17 mouse cellular contexts compared by ENCODE assay signal in the genomic region with DNA sequence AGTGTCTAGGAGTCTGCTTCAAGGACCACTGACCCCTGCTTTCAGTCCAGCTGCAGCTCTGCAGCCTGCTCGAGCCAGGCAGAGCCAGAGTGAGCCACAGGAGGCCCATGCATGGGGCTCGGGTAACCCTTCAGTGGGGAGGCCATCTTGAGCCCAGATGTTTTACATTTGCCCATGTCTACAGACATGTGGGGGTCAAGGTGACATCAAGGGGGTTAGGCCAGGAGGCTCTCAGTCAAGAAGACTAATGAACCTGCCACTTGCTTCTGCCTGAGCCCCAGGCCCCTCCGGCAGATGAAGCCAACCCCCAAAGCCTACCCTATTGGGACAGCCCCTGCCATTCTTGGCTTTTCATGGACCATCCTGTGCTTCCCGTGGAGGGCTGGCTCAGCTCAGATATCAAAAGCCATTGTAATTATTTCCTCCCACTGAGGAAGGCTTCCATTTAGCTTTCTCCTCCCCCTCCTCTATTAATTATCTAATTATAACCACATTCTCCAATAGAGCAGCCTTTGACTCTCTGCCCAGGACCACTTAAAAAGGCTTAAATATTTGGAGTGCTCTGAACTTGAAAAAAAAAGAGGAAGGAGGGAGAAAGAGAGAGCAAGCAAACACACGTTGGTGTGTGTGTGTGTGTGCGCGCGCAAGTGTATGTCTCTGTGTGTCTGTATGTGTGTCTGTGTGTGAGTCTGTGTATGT. TPM values are rescaled to one million over a fixed set of nuclear protein-coding genes. Genes with fewer than 3 reads are reported as not detected.
DNase-seq lines count a peak whose midpoint lies in the region; ATAC-seq and TF ChIP-seq lines count a peak whose summit lies in the region.
"Had no signal": no experiment of that assay in that cellular context is flagged by ENCODE, and none has a peak within 500 bp of the region (broad histone marks: within the 10 kb centered on the region; RNA-seq: fewer than 3 reads in every experiment).

No protein-coding gene starts in this region.

- ATAC-seq in forebrain, embryonic 11.5 days (replicated peaks; ENCODE audit: low FRiP score), result 0 out of 2 replicates have a peak, but pooled peaks have one; percentile 30
- ATAC-seq in forebrain, embryonic 12.5 days (ENCODE audit: low FRiP score), result no peak
- no peak for ATAC-seq in neural tube, embryonic 15.5 days (ENCODE audit: low FRiP score)
- ATAC-seq in limb, embryonic 14.5 days (ENCODE audit: low FRiP score, low read depth), result 0 out of 2 replicates have a peak, but pooled peaks have one; percentile 23
- ATAC-seq: Patski had no signal

- DNase-seq in forebrain, embryonic 11.5 days (ENCODE audit: low spot score), result no peak
- DNase-seq in neural tube, embryonic 10.5 days (ENCODE audit: extremely low spot score, low spot score), result peak; percentile 68
- no peak for DNase-seq in limb, embryonic 14.5 days (ENCODE audit: low spot score)
- DNase-seq in urinary bladder, postnatal 25 days (ENCODE audit: low spot score), result no peak
- DNase-seq in spleen, postnatal 36 days (ENCODE audit: low spot score in 2 of 2), result no peak
- no peak for DNase-seq in cerebellum, adult 8-10 months
- DNase-seq: adrenal gland, postnatal 36 days; cerebellum, adult 9-10 months; heart, postnatal 36 days; liver; right cerebral cortex, postnatal 4 days; thymus, adult 18-20 months had no signal

- H3K36me3 ChIP-seq in forebrain, embryonic 11.5 days (ENCODE audit: control insufficient read depth, insufficient read depth, low read length), result no peaks in the 10 kb centered on the region
- H3K36me3 ChIP-seq in forebrain, embryonic 12.5 days (replicated peaks), result no peaks in the 10 kb centered on the region
- H3K36me3 ChIP-seq in neural tube, embryonic 15.5 days, result no peaks in the 10 kb centered on the region
- H3K36me3 ChIP-seq in limb, embryonic 14.5 days (ENCODE audit: control insufficient read depth, insufficient read depth, low read length), result peaks cover 18% of the 10 kb centered on the region
- H3K36me3 ChIP-seq: midbrain, embryonic 10.5 days had no signal

- no peak overlapping the region for H3K9ac ChIP-seq in forebrain, embryonic 11.5 days (ENCODE audit: low read length)
- no peak overlapping the region for H3K9ac ChIP-seq in forebrain, embryonic 12.5 days
- no peak overlapping the region for H3K9ac ChIP-seq in neural tube, embryonic 15.5 days (replicated peaks)
- H3K9ac ChIP-seq in limb, embryonic 14.5 days (ENCODE audit: low read depth, low read length, severe bottlenecking), result no peak overlapping the region

- H3K4me2 ChIP-seq in forebrain, embryonic 11.5 days (ENCODE audit: low read depth, low read length, severe bottlenecking), result no peak overlapping the region
- H3K4me2 ChIP-seq in forebrain, embryonic 12.5 days, result no peak overlapping the region
- H3K4me2 ChIP-seq in neural tube, embryonic 15.5 days, result no peak overlapping the region
- no peak overlapping the region for H3K4me2 ChIP-seq in limb, embryonic 14.5 days (replicated peaks; ENCODE audit: low read depth, low read length, severe bottlenecking)

- H3K27me3 ChIP-seq in forebrain, embryonic 11.5 days (ENCODE audit: control insufficient read depth, insufficient read depth, low read length), result no peaks in the 10 kb centered on the region
- H3K27me3 ChIP-seq in forebrain, embryonic 12.5 days, result peaks cover 22% of the 10 kb centered on the region; the same call in 1 of the 2 replicates
- no peaks in the 10 kb centered on the region for H3K27me3 ChIP-seq in neural tube, embryonic 15.5 days (replicated peaks)
- H3K27me3 ChIP-seq in limb, embryonic 14.5 days (ENCODE audit: control insufficient read depth, insufficient read depth, low read length), result no peaks in the 10 kb centered on the region
- H3K27me3 ChIP-seq: Patski had no signal

- H3K4me1 ChIP-seq in forebrain, embryonic 11.5 days (replicated peaks; ENCODE audit: control insufficient read depth, insufficient read depth, low read length), result no peaks in the 10 kb centered on the region
- H3K4me1 ChIP-seq in forebrain, embryonic 12.5 days, result 0 out of 2 replicates have a peak, but pooled peaks cover 4% of the 10 kb centered on the region
- H3K4me1 ChIP-seq in neural tube, embryonic 15.5 days, result peaks cover 8% of the 10 kb centered on the region
- peaks cover 12% of the 10 kb centered on the region for H3K4me1 ChIP-seq in limb, embryonic 14.5 days (ENCODE audit: control insufficient read depth, insufficient read depth, low read length)
- H3K4me1 ChIP-seq: midbrain, embryonic 10.5 days had no signal

- no peaks in the 10 kb centered on the region for H3K9me3 ChIP-seq in forebrain, embryonic 11.5 days (ENCODE audit: control insufficient read depth, low read length)
- H3K9me3 ChIP-seq in forebrain, embryonic 12.5 days, result no peaks in the 10 kb centered on the region
- no peaks in the 10 kb centered on the region for H3K9me3 ChIP-seq in neural tube, embryonic 15.5 days (replicated peaks)
- H3K9me3 ChIP-seq in limb, embryonic 14.5 days (ENCODE audit: control insufficient read depth, low read length), result no peaks in the 10 kb centered on the region
- H3K9me3 ChIP-seq: midbrain, embryonic 10.5 days had no signal

- H3K27ac ChIP-seq in forebrain, embryonic 11.5 days (ENCODE audit: low read depth, low read length), result no peak overlapping the region
- no peak overlapping the region for H3K27ac ChIP-seq in forebrain, embryonic 12.5 days
- no peak overlapping the region for H3K27ac ChIP-seq in neural tube, embryonic 15.5 days (replicated peaks)
- no peak overlapping the region for H3K27ac ChIP-seq in limb, embryonic 14.5 days (replicated peaks; ENCODE audit: low read depth, low read length)
- H3K27ac ChIP-seq: layer of hippocampus, adult 2 months; midbrain, embryonic 10.5 days had no signal

- no peak overlapping the region for H3K4me3 ChIP-seq in forebrain, embryonic 11.5 days (ENCODE audit: low read depth, low read length)
- no peak overlapping the region for H3K4me3 ChIP-seq in forebrain, embryonic 12.5 days (replicated peaks)
- no peak overlapping the region for H3K4me3 ChIP-seq in neural tube, embryonic 15.5 days (replicated peaks)
- no peak overlapping the region for H3K4me3 ChIP-seq in limb, embryonic 14.5 days (replicated peaks; ENCODE audit: low read length)
- H3K4me3 ChIP-seq: layer of hippocampus, adult 2 months; midbrain, embryonic 10.5 days had no signal

- TF ChIP-seq POLR2A in limb, embryonic 14.5 days (IDR thresholded peaks at IDR 0.05; ENCODE audit: borderline replicate concordance, extremely low read depth, insufficient read depth, insufficient read length), result no peak

- WGBS in forebrain, embryonic 11.5 days, result 48% methylated on average over 8 of the region's 8 CpGs
- WGBS in forebrain, embryonic 12.5 days, result 44% methylated on average over 8 of the region's 8 CpGs
- WGBS in neural tube, embryonic 15.5 days, result 57% methylated on average over 8 of the region's 8 CpGs
- WGBS in limb, embryonic 14.5 days, result 35% methylated on average over 8 of the region's 8 CpGs

RNA-seq across cellular contexts. Expression of gene Twist2, which starts 43.6 kb away (rescaled TPM):
- 6.4 and 7.9 TPM in 2 replicates for polyA plus RNA-seq in forebrain, embryonic 11.5 days (2014; fragmentation: Nextera tagmentation; extraction: Ambion mirVana)
- 6.2 and 8.8 TPM in 2 replicates for polyA plus RNA-seq in forebrain, embryonic 12.5 days (2016; fragmentation: Nextera tagmentation; extraction: Ambion mirVana)
- 2.8 and 4.8 TPM in 2 replicates for polyA plus RNA-seq in neural tube, embryonic 15.5 days (2015; fragmentation: Nextera tagmentation; extraction: Ambion mirVana)
- 240 and 337 TPM in 2 replicates for polyA plus RNA-seq in limb, embryonic 14.5 days (2012; rRNA removed)
- 80.8 and 81.8 TPM in 2 replicates for polyA plus RNA-seq in limb, embryonic 14.5 days (2014; fragmentation: Nextera tagmentation; extraction: Ambion mirVana)

Comparison
In these comparisons a context has a peak if more than half of its experiments do, and no peak if none do; other contexts are left out.
1. ATAC-seq: peak in forebrain, embryonic 11.5 days (single experiment) and limb, embryonic 14.5 days (single experiment); none in forebrain, embryonic 12.5 days (single experiment) and neural tube, embryonic 15.5 days (single experiment).